Mouse (Mus musculus) CH12.LX (cell line): ENCODE measurements around the gene Zc3h7b. TPM values are rescaled to one million over a fixed set of nuclear protein-coding genes. Genes with fewer than 3 reads are reported as not detected.

Experiments used
- DNase-seq: peaks from one replicate; pipeline ENCODE4 v3.0.0-alpha.2; 2013; ENCODE audit errors: extremely low read depth
- H3K27ac ChIP-seq: 2 replicates; pipeline ENCODE4 v1.5.1; 2012; ENCODE audit warnings: low read depth, mild to moderate bottlenecking, control low read depth, moderate library complexity; ENCODE audit not compliant: insufficient read depth
- H3K27me3 ChIP-seq: replicated peaks from 2 replicates; pipeline ENCODE3; 2012; ENCODE audit warnings: inconsistent platforms
- H3K36me3 ChIP-seq, 2 experiments: replicated peaks in 1 of 2; 2 replicates each; pipeline versions ENCODE3 to v1.6.1; 2012; ENCODE audit warnings: inconsistent platforms in 1 of 2, low read length in 1 of 2, mild to moderate bottlenecking in 1 of 2, mixed read lengths in 1 of 2, moderate library complexity in 1 of 2; ENCODE audit not compliant: control insufficient read depth in 1 of 2, insufficient read depth in 1 of 2
- H3K4me1 ChIP-seq, 2 experiments: 2 replicates each; pipeline ENCODE4 v1.6.1; 2012; ENCODE audit warnings: inconsistent platforms in 1 of 2, moderate library complexity in 1 of 2; ENCODE audit not compliant: insufficient read depth in 2 of 2, control insufficient read depth in 1 of 2
- H3K4me2 ChIP-seq: 2 replicates; pipeline ENCODE4 v1.6.1; 2012; ENCODE audit warnings: low read depth, mild to moderate bottlenecking, control low read depth; ENCODE audit not compliant: poor library complexity, insufficient read depth, severe bottlenecking
- H3K4me3 ChIP-seq, 3 experiments: fragments of 150-350 bp in 1 of 3; sonication (generic) in 1 of 3; replicated peaks in 1 of 3; 2 replicates each; pipeline versions ENCODE3 to v1.5.1; 2011 to 2012; ENCODE audit warnings: low read depth in 2 of 3, low read length in 2 of 3, mild to moderate bottlenecking in 2 of 3, moderate library complexity in 2 of 3, control low read depth in 1 of 3, improper control_type of control experiment in 1 of 3, inconsistent platforms in 1 of 3, mixed read lengths in 1 of 3; ENCODE audit not compliant: poor library complexity in 1 of 3
- H3K79me2 ChIP-seq: replicated peaks from 2 replicates; pipeline ENCODE4 v1.6.1; 2012; ENCODE audit warnings: mild to moderate bottlenecking, moderate library complexity; ENCODE audit not compliant: control insufficient read depth, poor library complexity, insufficient read depth, severe bottlenecking; ENCODE audit errors: extremely low read depth
- H3K9ac ChIP-seq: 2 replicates; pipeline ENCODE4 v1.6.1; 2012; ENCODE audit warnings: low read depth, mild to moderate bottlenecking, control low read depth, moderate library complexity; ENCODE audit not compliant: insufficient read depth
- H3K9me3 ChIP-seq: replicated peaks from 2 replicates; pipeline ENCODE3; 2012; ENCODE audit warnings: low read length, inconsistent platforms, mixed read lengths
- CHD1 ChIP-seq: IDR thresholded peaks from 2 replicates; pipeline ENCODE4 v1.6.1; 2012; ENCODE audit warnings: low read depth, low read length, improper control_type of control experiment, inconsistent platforms
- CTCF ChIP-seq, 2 experiments: IDR thresholded peaks in 1 of 2; conservative IDR thresholded peaks in 1 of 2; 2 replicates each; pipeline ENCODE4 v1.5.1; 2011 to 2012; ENCODE audit warnings: low read depth in 2 of 2, low read length in 2 of 2, improper control_type of control experiment in 1 of 2, inconsistent platforms in 1 of 2, mild to moderate bottlenecking in 1 of 2, moderate library complexity in 1 of 2
- E2F4 ChIP-seq: IDR thresholded peaks from 2 replicates; pipeline ENCODE4 v1.6.1; 2011; ENCODE audit warnings: low read depth, low read length, improper control_type of control experiment; ENCODE audit not compliant: insufficient replicate concordance
- GABPA ChIP-seq: IDR thresholded peaks from 2 replicates; pipeline ENCODE4 v1.6.1; 2012; ENCODE audit warnings: low read depth, low read length, improper control_type of control experiment, inconsistent platforms; ENCODE audit not compliant: insufficient replicate concordance
- JUN ChIP-seq: IDR thresholded peaks from 2 replicates; pipeline ENCODE4 v1.6.1; 2011; ENCODE audit warnings: low read depth, mild to moderate bottlenecking, low read length, improper control_type of control experiment, moderate library complexity; ENCODE audit not compliant: insufficient read depth
- JUND ChIP-seq: conservative IDR thresholded peaks from 2 replicates; pipeline ENCODE4 v1.6.1; 2011; ENCODE audit warnings: low read depth, low read length, improper control_type of control experiment
- KAT2A ChIP-seq: IDR thresholded peaks from 2 replicates; pipeline ENCODE4 v1.6.1; 2012; ENCODE audit warnings: low read length, improper control_type of control experiment, inconsistent platforms; ENCODE audit not compliant: insufficient replicate concordance
- MAX ChIP-seq: IDR thresholded peaks from 2 replicates; pipeline ENCODE4 v1.6.1; 2011; ENCODE audit warnings: low read length, improper control_type of control experiment
- MAZ ChIP-seq: IDR thresholded peaks from 2 replicates; pipeline ENCODE4 v1.6.1; 2012; ENCODE audit warnings: low read depth, mild to moderate bottlenecking, inconsistent platforms, low read length, improper control_type of control experiment, moderate library complexity
- MEF2A ChIP-seq: IDR thresholded peaks from 2 replicates; pipeline ENCODE4 v1.6.1; 2014; ENCODE audit warnings: low read depth, mild to moderate bottlenecking, inconsistent platforms, low read length, improper control_type of control experiment, borderline replicate concordance
- MXI1 ChIP-seq: IDR thresholded peaks from 2 replicates; pipeline ENCODE4 v1.6.1; 2011; ENCODE audit warnings: mild to moderate bottlenecking, low read depth, low read length, improper control_type of control experiment
- MYC ChIP-seq: IDR thresholded peaks from 2 replicates; pipeline ENCODE4 v1.6.1; 2011; ENCODE audit warnings: low read depth, mild to moderate bottlenecking, improper control_type of control experiment, low read length
- NELFE ChIP-seq: IDR thresholded peaks from 2 replicates; pipeline ENCODE4 v1.6.1; 2011; ENCODE audit warnings: low read depth, low read length, improper control_type of control experiment
- POLR2AphosphoS2 ChIP-seq: IDR thresholded peaks from 2 replicates; pipeline ENCODE4 v1.6.1; 2011; ENCODE audit warnings: low read depth, low read length, improper control_type of control experiment
- RAD21 ChIP-seq: IDR thresholded peaks from 2 replicates; pipeline ENCODE4 v1.6.1; 2011; ENCODE audit warnings: low read depth, mild to moderate bottlenecking, low read length, improper control_type of control experiment, moderate library complexity
- RCOR1 ChIP-seq: conservative IDR thresholded peaks from 2 replicates; pipeline ENCODE4 v1.6.1; 2012; ENCODE audit warnings: low read depth, mild to moderate bottlenecking, inconsistent platforms, low read length, improper control_type of control experiment
- SIN3A ChIP-seq: IDR thresholded peaks from 2 replicates; pipeline ENCODE4 v1.6.1; 2012; ENCODE audit warnings: low read length, improper control_type of control experiment, inconsistent platforms
- USF1 ChIP-seq: IDR thresholded peaks from 2 replicates; pipeline ENCODE4 v1.6.1; 2014; ENCODE audit warnings: low read depth, mild to moderate bottlenecking, inconsistent platforms, low read length, improper control_type of control experiment
- ZC3H11A ChIP-seq: IDR thresholded peaks from 2 replicates; pipeline ENCODE4 v1.6.1; 2012; ENCODE audit warnings: low read depth, mild to moderate bottlenecking, inconsistent platforms, low read length, improper control_type of control experiment
- ZKSCAN1 ChIP-seq: IDR thresholded peaks from 2 replicates; pipeline ENCODE4 v1.6.1; 2012; ENCODE audit warnings: low read depth, inconsistent platforms, low read length, improper control_type of control experiment, borderline replicate concordance
- ZMIZ1 ChIP-seq: IDR thresholded peaks from 2 replicates; pipeline ENCODE4 v1.6.1; 2012; ENCODE audit warnings: low read depth, mild to moderate bottlenecking, inconsistent platforms, low read length, improper control_type of control experiment
- dilution Hi-C: fragments of 300-500 bp; cut with MboI; formaldehyde crosslinking; loops from 2 replicates; pipeline ENCODE4 v1.14.3; 2020; ENCODE audit warnings: low sequenced_read_pairs; ENCODE audit not compliant: extremely low pct_unique_long_range_greater_than_20kb, extremely low pct_ligation_motif_present
- in situ Hi-C: fragments of 300-500 bp; cut with MboI; formaldehyde crosslinking; loops from 3 replicates; pipeline ENCODE4 v1.14.3; 2019; ENCODE audit warnings: low sequenced_read_pairs, low pct_ligation_motif_present, low pct_unique_long_range_greater_than_20kb, mixed read lengths
- polyA plus RNA-seq: library from polyadenylated mRNA; unstranded; fragments of >175 nt; gene quantifications from 2 replicates; pipeline ENCODE4 v1.2.1, GENCODE M21; 2012; ENCODE audit warnings: low read depth; ENCODE audit not compliant: insufficient read length
- total RNA-seq, 2 experiments: library from RNA; depleted of rRNA; stranded (reverse); fragments of 300-350 nt in 1 of 2; fragments of >200 nt in 1 of 2; gene quantifications; 2 replicates each; pipeline ENCODE4 v1.2.3; 2012 to 2014

Gene Zc3h7b
- total and polyA plus RNA-seq, 3 experiments = 8.4 to 43.1 (median 19.7) TPM

DNA sequence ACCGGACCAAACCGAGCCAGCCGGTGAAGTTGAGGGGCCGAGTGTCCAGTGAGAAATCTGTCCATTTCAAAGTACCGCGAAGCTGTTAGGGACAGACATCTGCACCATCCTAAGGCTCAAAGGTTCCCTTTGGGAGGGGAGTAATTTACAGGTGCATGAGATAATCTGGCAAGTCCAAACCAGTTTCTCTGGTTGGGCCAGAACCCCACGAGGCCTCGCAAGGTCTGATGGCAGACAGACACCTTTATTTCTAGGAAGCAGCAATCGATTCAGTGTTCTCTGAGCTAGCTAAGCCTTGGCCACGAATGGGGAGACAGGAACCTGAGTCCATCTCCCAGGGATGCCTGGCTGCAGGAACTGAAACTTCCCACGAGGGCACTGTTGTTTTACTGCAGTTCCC is 21.2 kb upstream of the Zc3h7b start:
- dilution Hi-C loops = no loop called here
- Histone ChIP-seq H3K27ac (no peak overlapping the region), H3K27me3 (no peaks in the 10 kb centered on the region), H3K9me3 (no peaks in the 10 kb centered on the region), H3K4me2 (no peak overlapping the region), H3K4me3 (no peak overlapping the region), H3K36me3 (peaks cover 64 to 85% of the 10 kb centered on the region in 2 experiments), H3K9ac (no peak overlapping the region), H3K4me1 (peaks cover 5 to 29% of the 10 kb centered on the region in 2 experiments), H3K79me2 (peaks cover 60% of the 10 kb centered on the region)
- in situ Hi-C loops = loop anchor here (25.0 kb wide), 1 partner anchor 189 kb away; no protein-coding TSS in a partner anchor
- TF ChIP-seq ZMIZ1 (no peak), MAZ (no peak), MXI1 (no peak), MAX (no peak), GABPA (no peak), KAT2A (no peak), SIN3A (no peak), E2F4 (no peak), RAD21 (no peak), ZC3H11A (no peak), RCOR1 (no peak), MYC (no peak), POLR2AphosphoS2 (no peak), NELFE (no peak), JUND (no peak), CTCF (conservative IDR thresholded peaks at IDR 0.05 in 1 of 2, IDR thresholded peaks at IDR 0.05 in 1 of 2; ENCODE audit: low read depth in 2 of 2, low read length in 2 of 2) (no peak), ZKSCAN1 (no peak), MEF2A (no peak), JUN (no peak)
- no peak for DNase-seq

DNA sequence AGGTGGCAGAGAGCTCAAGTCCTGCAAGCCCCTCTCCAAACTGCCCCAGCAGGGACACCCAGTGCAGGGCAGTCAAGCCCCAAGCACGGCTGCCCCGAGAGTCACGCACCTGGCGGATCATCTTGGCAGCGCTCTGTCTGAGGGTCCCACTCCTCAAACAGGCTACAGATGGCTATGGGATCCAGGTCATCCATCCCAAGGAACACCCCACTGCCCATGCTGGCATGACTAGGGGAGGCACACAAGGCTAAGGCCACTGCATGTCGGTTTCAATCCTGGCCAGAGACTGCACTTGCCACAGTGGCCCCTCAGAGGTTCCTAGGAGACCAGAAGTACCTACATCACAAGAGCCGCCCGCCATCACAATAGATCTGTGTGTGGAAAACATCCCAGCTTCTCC is 18.9 kb upstream of the Zc3h7b start:
- Histone ChIP-seq H3K9me3 (no peaks in the 10 kb centered on the region), H3K79me2 (peaks cover 71% of the 10 kb centered on the region), H3K4me3 (no peak overlapping the region), H3K36me3 (peaks cover 41 to 62% of the 10 kb centered on the region in 2 experiments), H3K9ac (no peak overlapping the region), H3K27me3 (no peaks in the 10 kb centered on the region), H3K4me2 (no peak overlapping the region), H3K4me1 (peaks cover 5 to 29% of the 10 kb centered on the region in 2 experiments), H3K27ac (no peak overlapping the region)
- no peak for TF ChIP-seq USF1
- TF ChIP-seq CHD1 = no peak
- dilution Hi-C loops (no loop called here), in situ Hi-C loops (no loop called here)
- no peak for DNase-seq
